Mouse (Mus musculus): Measurements from ENCODE around the gene Cyp2s1. TPM values are rescaled to one million over a fixed set of nuclear protein-coding genes. Genes with fewer than 3 reads are reported as not detected.

Cyp2s1 gene
- polyA plus RNA-seq, 1 experiment from 2014 or later: 1.8 TPM

DNA sequence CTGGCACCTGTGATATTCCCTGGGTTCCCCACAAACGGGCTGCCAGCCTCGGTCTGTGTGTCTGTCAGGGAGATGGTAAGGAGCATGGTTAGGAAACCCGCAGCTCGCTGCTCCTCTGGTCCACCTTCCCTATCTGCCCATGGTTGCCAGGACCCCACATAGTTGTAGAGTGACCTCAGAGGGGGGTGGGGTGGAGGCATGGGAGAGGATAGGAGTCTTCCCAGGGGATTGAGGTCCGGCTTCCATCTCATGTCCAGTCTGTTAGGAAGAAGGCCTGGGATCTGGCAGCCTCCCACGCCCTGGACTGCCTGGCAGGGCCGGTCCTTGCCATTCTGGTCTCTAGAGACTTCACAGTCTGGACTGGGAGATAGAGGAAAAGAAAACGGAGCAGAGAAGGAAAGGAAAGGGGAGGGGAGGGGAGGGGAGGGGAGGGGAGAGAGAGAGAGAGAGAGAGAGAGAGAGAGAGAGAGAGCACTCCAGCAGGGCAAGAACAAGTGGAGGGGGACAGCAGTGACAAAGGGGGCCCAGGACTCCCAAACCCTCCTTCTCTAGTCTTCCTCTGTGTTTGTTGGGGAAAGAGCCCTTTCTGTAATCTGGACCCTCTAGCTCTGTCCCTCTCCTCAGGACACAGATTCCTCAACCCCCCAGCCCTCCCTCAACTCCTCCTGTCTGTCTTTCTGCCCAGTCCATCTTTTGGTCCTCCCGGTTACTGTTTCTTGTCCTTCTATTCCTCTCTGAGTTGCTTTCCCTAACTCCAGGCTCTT, 29.1 kb downstream of the Cyp2s1 start:
- 26% methylated on average over 9 of the region's 9 CpGs for WGBS
- H3K27ac ChIP-seq: peak overlapping the region; percentile 44; the same call in 1 of the 2 replicates

DNA sequence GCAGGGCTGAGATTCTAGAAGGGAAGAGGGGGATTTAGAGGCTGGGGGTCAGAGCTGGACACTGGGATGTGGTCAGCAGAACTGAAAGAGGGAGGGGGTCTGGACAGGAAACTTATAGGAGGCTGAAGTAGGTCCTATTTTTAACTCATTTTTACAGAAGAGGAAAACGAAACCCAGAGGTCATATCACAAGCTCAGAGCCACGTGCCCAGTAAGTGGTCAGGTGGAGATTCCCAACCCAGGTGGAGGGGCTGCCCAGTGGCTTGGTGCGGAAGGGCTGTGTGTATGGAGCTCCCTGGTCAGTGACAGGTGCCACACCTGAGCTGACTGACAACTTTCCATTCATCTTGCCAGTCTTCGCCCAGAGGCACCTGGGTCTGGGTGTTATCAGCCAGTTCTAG, 29.7 kb downstream of the Cyp2s1 start:
- no peak for ATAC-seq (ENCODE audit: low FRiP score)
- Histone ChIP-seq H3K4me3 (no peak overlapping the region), H3K4me2 (replicated peaks) (peak overlapping the region; percentile 77), H3K9me3 (replicated peaks) (no peaks in the 10 kb centered on the region), H3K27me3 (0 out of 2 replicates have a peak, but pooled peaks cover 3% of the 10 kb centered on the region), H3K4me1 (peaks cover 28% of the 10 kb centered on the region), H3K36me3 (no peaks in the 10 kb centered on the region), H3K27ac (no peak overlapping the region), H3K9ac (no peak overlapping the region)
- 75% methylated on average over 4 of the region's 4 CpGs for WGBS

More for the DNA sequence above, 29.1 kb downstream of the Cyp2s1 start:
- H3K9ac ChIP-seq: peak overlapping the region; percentile 63
- H3K27me3 ChIP-seq: 0 out of 2 replicates have a peak, but pooled peaks cover 3% of the 10 kb centered on the region
- H3K36me3 ChIP-seq: no peaks in the 10 kb centered on the region
- peak overlapping the region; percentile 77 for H3K4me2 ChIP-seq (replicated peaks)
- H3K4me1 ChIP-seq: peaks cover 23% of the 10 kb centered on the region
- peak overlapping the region; percentile 43 for H3K4me3 ChIP-seq
- no peaks in the 10 kb centered on the region for H3K9me3 ChIP-seq (replicated peaks)
- ATAC-seq (ENCODE audit: low FRiP score): peak; percentile 36; the same call in 1 of the 2 replicates

DNA sequence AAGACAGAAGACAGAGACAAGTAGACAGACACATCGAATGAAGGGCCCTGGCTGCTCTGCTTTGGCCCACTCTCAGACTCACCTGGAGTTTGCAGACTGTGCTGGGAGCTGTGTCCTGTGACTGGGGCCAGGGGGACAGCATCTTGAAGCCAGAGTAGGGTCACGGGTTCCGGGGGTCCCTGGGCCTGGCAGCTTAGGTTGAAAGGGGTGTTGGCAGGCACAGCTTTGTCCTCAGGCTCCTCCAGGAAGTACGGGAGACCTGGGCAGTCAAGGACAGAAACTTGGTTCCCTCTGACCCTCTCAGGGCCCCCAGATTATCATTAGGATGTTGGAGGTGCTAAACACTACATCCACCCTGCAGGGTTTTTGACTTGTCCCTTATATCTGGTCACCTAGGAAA, 31.0 kb downstream of the Cyp2s1 start:
- no peak for ATAC-seq (ENCODE audit: low FRiP score)
- no peaks in the 10 kb centered on the region for H3K9me3 ChIP-seq (replicated peaks)
- peaks cover 37% of the 10 kb centered on the region for H3K4me1 ChIP-seq
- no peak overlapping the region for H3K4me3 ChIP-seq
- H3K9ac ChIP-seq: no peak overlapping the region
- 0 out of 2 replicates have a peak, but pooled peaks cover 3% of the 10 kb centered on the region for H3K27me3 ChIP-seq
- WGBS: 78% methylated on average over 4 of the region's 4 CpGs
- no peak overlapping the region for H3K4me2 ChIP-seq (replicated peaks)
- H3K36me3 ChIP-seq: no peaks in the 10 kb centered on the region
- no peak overlapping the region for H3K27ac ChIP-seq

GRCm38 (mm10) chr7:25784808-25785207, 31.9 kb downstream of the Cyp2s1 start:
- Histone ChIP-seq H3K36me3 (no peaks in the 10 kb centered on the region), H3K27ac (no peak overlapping the region)

DNA sequence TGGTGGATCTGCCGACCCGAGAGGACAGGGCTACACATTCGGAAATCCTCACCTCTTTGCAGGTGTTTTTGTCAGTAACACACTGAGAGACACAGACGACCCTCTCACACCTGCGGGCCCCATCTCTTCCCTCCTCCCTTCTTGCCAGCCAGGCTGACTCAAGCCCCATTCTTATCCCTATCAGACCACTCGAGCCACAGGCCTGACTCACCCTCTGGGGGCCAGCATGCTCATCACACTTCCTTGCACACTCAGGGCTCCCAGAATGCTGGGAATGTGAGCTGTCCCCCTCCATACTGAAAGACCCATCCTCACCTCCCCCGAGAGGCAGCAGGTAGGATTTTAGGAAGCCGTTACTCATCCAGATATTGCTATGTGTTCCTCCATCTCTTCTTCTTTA, 33.0 kb downstream of the Cyp2s1 start:
- H3K9ac ChIP-seq: no peak overlapping the region
- peaks cover 30% of the 10 kb centered on the region for H3K4me1 ChIP-seq
- ATAC-seq (ENCODE audit: low FRiP score): no peak
- 61% methylated on average over 8 of the region's 8 CpGs for WGBS
- no peaks in the 10 kb centered on the region for H3K9me3 ChIP-seq (replicated peaks)
- no peaks in the 10 kb centered on the region for H3K27me3 ChIP-seq
- H3K36me3 ChIP-seq: no peaks in the 10 kb centered on the region
- no peak overlapping the region for H3K27ac ChIP-seq
- no peak overlapping the region for H3K4me2 ChIP-seq (replicated peaks)
- no peak overlapping the region for H3K4me3 ChIP-seq

More at GRCm38 (mm10) chr7:25784808-25785207, 31.9 kb downstream of the Cyp2s1 start:
- H3K9me3 ChIP-seq (replicated peaks): no peaks in the 10 kb centered on the region
- ATAC-seq (ENCODE audit: low FRiP score): no peak
- WGBS: 62% methylated on average over 1 of the region's 1 CpGs
- H3K4me3 ChIP-seq: no peak overlapping the region
- H3K9ac ChIP-seq: no peak overlapping the region
- no peak overlapping the region for H3K4me2 ChIP-seq (replicated peaks)
- 0 out of 2 replicates have a peak, but pooled peaks cover under 1% of the 10 kb centered on the region for H3K27me3 ChIP-seq
- H3K4me1 ChIP-seq: peaks cover 37% of the 10 kb centered on the region

- WGBS: 84% methylated on average over 6 of the region's 6 CpGs
- ATAC-seq (ENCODE audit: low FRiP score): no peak
- H3K9me3 ChIP-seq (replicated peaks): no peaks in the 10 kb centered on the region
Observed at GRCm38 (mm10) chr7:25782744-25783143, 34.0 kb downstream of the Cyp2s1 start.

DNA sequence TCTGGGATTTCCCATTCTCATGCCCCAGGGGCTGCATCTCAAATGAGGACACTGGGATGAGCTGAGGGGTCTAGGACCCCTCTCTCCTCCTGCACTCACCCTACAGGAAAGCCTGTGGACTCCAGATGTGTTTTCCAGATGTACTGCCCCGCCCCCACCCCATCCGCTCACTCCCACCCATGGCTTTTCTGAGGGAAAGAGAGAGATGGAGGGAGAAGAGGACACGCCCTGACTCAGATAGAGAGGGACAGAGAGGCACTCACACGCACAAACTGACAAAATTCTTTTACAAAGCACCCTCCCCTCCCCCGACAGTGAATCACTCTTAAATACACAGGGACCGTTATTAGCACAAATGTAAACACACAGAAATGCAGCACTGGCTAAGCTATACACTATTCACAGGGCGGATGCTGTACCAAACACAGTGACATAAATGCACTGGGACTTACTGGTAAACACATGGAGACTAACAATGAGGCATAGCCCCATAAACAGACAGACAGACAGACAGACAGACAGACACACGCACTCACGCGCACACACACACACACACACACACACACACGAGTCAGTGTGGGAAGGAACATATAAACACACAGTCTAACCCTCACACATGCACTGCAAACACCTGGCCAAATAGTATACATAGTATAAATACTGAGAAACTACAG, 34.6 kb downstream of the Cyp2s1 start:
- Histone ChIP-seq H3K4me1 (peaks cover 15% of the 10 kb centered on the region), H3K4me3 (peak overlapping the region; percentile 32), H3K27ac (no peak overlapping the region), H3K9me3 (replicated peaks) (no peaks in the 10 kb centered on the region), H3K36me3 (no peaks in the 10 kb centered on the region), H3K4me2 (replicated peaks) (peak overlapping the region; percentile 56), H3K9ac (peak overlapping the region; percentile 59), H3K27me3 (no peaks in the 10 kb centered on the region)
- peak; percentile 30 for ATAC-seq (ENCODE audit: low FRiP score)
- 45% methylated on average over 11 of the region's 11 CpGs for WGBS

More at GRCm38 (mm10) chr7:25782744-25783143, 34.0 kb downstream of the Cyp2s1 start:
- Histone ChIP-seq H3K4me3 (no peak overlapping the region), H3K4me1 (peaks cover 21% of the 10 kb centered on the region), H3K36me3 (no peaks in the 10 kb centered on the region), H3K4me2 (replicated peaks) (no peak overlapping the region), H3K27ac (no peak overlapping the region), H3K27me3 (no peaks in the 10 kb centered on the region), H3K9ac (no peak overlapping the region)

DNA sequence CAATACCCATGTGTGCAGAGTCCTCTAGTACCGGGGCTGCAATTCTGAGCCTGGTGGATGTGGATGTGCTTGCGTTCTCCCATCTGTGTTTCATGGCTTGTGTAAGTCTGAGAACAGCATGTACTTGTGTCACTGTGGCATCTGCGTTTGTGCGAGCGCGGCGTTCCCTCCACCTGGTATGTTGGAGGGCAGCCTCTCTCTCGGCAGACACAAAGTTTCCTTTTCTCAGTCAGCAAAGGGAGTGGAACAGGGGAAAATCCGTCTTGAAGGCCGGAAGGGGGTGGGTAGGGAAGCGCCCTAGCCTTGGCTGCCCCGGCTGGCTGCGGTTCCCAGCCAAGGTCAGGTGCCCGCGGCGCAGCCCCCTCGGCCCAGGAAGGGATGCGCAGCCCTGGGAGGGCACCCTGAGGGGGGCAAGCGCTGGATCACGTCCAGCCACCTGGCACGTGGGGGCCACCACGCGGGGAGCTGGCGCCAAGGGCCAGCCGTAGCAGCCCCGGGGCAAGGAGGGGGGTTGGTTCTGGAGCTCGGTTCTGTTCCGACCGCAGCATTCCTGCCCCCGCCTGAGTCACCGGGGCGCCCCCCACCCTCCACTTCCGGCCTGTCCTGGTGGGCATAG, 35.3 kb downstream of the Cyp2s1 start:
- H3K27me3 ChIP-seq: no peaks in the 10 kb centered on the region
- H3K27ac ChIP-seq: no peak overlapping the region
- WGBS: 13% methylated on average over 32 of the region's 33 CpGs
- no peaks in the 10 kb centered on the region for H3K36me3 ChIP-seq
- H3K4me2 ChIP-seq (replicated peaks): peak overlapping the region; percentile 56
- peak overlapping the region; percentile 32 for H3K4me3 ChIP-seq
- ATAC-seq (ENCODE audit: low FRiP score): peak; percentile 52
- H3K4me1 ChIP-seq: peaks cover 13% of the 10 kb centered on the region
- H3K9ac ChIP-seq: peak overlapping the region; percentile 59
- no peaks in the 10 kb centered on the region for H3K9me3 ChIP-seq (replicated peaks)

- Histone ChIP-seq H3K4me3 (no peak overlapping the region), H3K36me3 (no peaks in the 10 kb centered on the region), H3K27ac (no peak overlapping the region), H3K9me3 (replicated peaks) (no peaks in the 10 kb centered on the region), H3K27me3 (no peaks in the 10 kb centered on the region), H3K9ac (no peak overlapping the region), H3K4me1 (peaks cover 13% of the 10 kb centered on the region), H3K4me2 (replicated peaks) (no peak overlapping the region)
- 56% methylated on average over 4 of the region's 4 CpGs for WGBS
- ATAC-seq (ENCODE audit: low FRiP score): no peak
Observed at GRCm38 (mm10) chr7:25780753-25781152, 36.0 kb downstream of the Cyp2s1 start.

DNA sequence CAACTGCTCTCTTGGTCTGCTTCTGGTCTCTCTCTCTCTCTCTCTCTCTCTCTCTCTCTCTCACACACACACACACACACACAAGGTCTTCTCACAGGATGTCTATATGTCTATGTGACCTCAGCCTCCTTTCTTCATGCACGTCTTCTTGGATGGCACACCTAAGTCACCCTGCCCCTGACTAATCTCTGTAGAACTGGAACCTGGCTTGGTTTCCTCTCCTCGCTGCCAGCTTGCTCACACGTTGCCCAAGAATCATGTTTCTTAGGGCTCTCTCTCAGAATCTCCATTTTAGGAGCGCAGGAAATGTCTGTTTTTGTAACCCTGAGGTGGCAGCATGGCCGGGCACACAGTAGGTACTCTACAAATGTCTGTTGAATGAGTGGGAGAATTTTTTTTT, 36.7 kb downstream of the Cyp2s1 start:
- Histone ChIP-seq H3K27me3 (no peaks in the 10 kb centered on the region), H3K36me3 (no peaks in the 10 kb centered on the region), H3K9ac (no peak overlapping the region), H3K4me2 (replicated peaks) (no peak overlapping the region), H3K4me3 (no peak overlapping the region), H3K27ac (no peak overlapping the region), H3K4me1 (peaks cover 13% of the 10 kb centered on the region), H3K9me3 (replicated peaks) (no peaks in the 10 kb centered on the region)
- ATAC-seq (ENCODE audit: low FRiP score): no peak
- WGBS: 88% methylated on average over 5 of the region's 5 CpGs

DNA sequence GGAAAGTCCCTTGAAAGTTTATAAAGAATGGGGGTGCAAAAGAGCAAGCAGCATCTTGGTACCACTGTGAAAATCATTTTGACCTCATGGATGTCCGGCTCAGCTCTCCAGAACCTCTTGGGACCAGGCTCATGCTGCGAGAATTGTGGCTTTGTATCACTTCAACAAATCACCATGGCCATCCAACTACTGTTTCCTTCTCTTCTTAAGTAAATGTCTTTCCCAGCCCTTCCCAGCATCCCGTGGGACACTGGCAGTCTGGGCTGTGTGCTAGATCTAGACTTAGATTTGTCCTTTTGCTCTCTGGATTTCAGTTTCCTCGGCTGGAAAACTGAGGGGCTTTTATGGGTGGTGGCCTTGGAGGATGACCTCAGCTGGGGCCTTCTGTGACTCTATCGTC, 48.5 kb downstream of the Cyp2s1 start:
- no peaks in the 10 kb centered on the region for H3K4me1 ChIP-seq
- ATAC-seq (ENCODE audit: low FRiP score): no peak
- no peaks in the 10 kb centered on the region for H3K27me3 ChIP-seq
- H3K9ac ChIP-seq: no peak overlapping the region
- H3K27ac ChIP-seq: no peak overlapping the region
- H3K36me3 ChIP-seq: peaks cover 22% of the 10 kb centered on the region; the same call in 1 of the 2 replicates
- WGBS: 88% methylated on average over 5 of the region's 5 CpGs
- H3K4me3 ChIP-seq: no peak overlapping the region
- no peak overlapping the region for H3K4me2 ChIP-seq (replicated peaks)
- no peaks in the 10 kb centered on the region for H3K9me3 ChIP-seq (replicated peaks)

- 90% methylated on average over 6 of the region's 6 CpGs for WGBS
- peaks cover 19% of the 10 kb centered on the region; the same call in 1 of the 2 replicates for H3K36me3 ChIP-seq
- H3K4me1 ChIP-seq: no peaks in the 10 kb centered on the region
- no peaks in the 10 kb centered on the region for H3K9me3 ChIP-seq (replicated peaks)
- no peak overlapping the region for H3K4me3 ChIP-seq
- no peak overlapping the region for H3K9ac ChIP-seq
- H3K27ac ChIP-seq: no peak overlapping the region
- H3K4me2 ChIP-seq (replicated peaks): no peak overlapping the region
- no peaks in the 10 kb centered on the region for H3K27me3 ChIP-seq
- no peak for ATAC-seq (ENCODE audit: low FRiP score)
Observed at GRCm38 (mm10) chr7:25766108-25766507, 50.6 kb downstream of the Cyp2s1 start.
